Mouse (Mus musculus) ES-Bruce4 (cell line): ENCODE measurements at regions not wholly inside any gene's neighbourhood (a gene's known extent, or its start where the extent isn't known, plus 50 kb on each side); places are given as distances from the start of the nearest gene placed in this dataset.
"Not testable (repeated sequence)": the region's sequence is repeated elsewhere in the genome, so short reads cannot be mapped to it uniquely, and the experiment has no call there.

ENCODE experiments used
- H3K27ac ChIP-seq: 2 replicates; pipeline ENCODE4 v1.5.1; 2012; ENCODE audit warnings: low read length, inconsistent platforms; ENCODE audit not compliant: insufficient read depth
- H3K27me3 ChIP-seq: 2 replicates; pipeline ENCODE4 v1.6.1; 2012; ENCODE audit warnings: mild to moderate bottlenecking, low read length, inconsistent platforms; ENCODE audit not compliant: control insufficient read depth, poor library complexity, insufficient read depth, severe bottlenecking
- H3K36me3 ChIP-seq: 2 replicates; pipeline ENCODE4 v1.6.1; 2012; ENCODE audit warnings: inconsistent platforms, mild to moderate bottlenecking, low read length, moderate library complexity; ENCODE audit not compliant: control insufficient read depth, poor library complexity, insufficient read depth, severe bottlenecking
- H3K4me1 ChIP-seq: one replicate; pipeline ENCODE4 v1.8.1; 2011; ENCODE audit warnings: low read length; ENCODE audit not compliant: control insufficient read depth, insufficient read depth
- H3K4me3 ChIP-seq: 2 replicates; pipeline ENCODE4 v1.5.1; 2011; ENCODE audit warnings: low read depth, mild to moderate bottlenecking, low read length
- H3K9ac ChIP-seq: 2 replicates; pipeline ENCODE4 v1.6.1; 2012; ENCODE audit warnings: low read depth, mild to moderate bottlenecking, inconsistent platforms; ENCODE audit not compliant: poor library complexity, severe bottlenecking
- H3K9me3 ChIP-seq: replicated peaks from 2 replicates; pipeline ENCODE4 v1.6.1; 2012; ENCODE audit warnings: mild to moderate bottlenecking, low read length, inconsistent platforms; ENCODE audit not compliant: control insufficient read depth, poor library complexity, insufficient read depth, severe bottlenecking
- CTCF ChIP-seq: IDR thresholded peaks from one replicate; pipeline ENCODE4 v1.8.1; 2011; ENCODE audit warnings: low read depth, low read length
- EP300 ChIP-seq: IDR thresholded peaks from 2 replicates; pipeline ENCODE4 v1.6.1; 2011; ENCODE audit warnings: low read depth, low read length; ENCODE audit not compliant: insufficient read depth
- POLR2A ChIP-seq: IDR thresholded peaks from one replicate; pipeline ENCODE4 v1.8.1; 2011; ENCODE audit warnings: low read length; ENCODE audit not compliant: insufficient read depth

- TF ChIP-seq CTCF (no peak), EP300 (peak; percentile 80), POLR2A (no peak)
Measured at GRCm38 (mm10) chrX:118068532-118068931, 358.5 kb upstream of the Tgif2lx2 start.

GRCm38 (mm10) chrX:118112582-118112981 lies 314.4 kb upstream of the Tgif2lx2 start:
- no peak overlapping the region for H3K9ac ChIP-seq

More at GRCm38 (mm10) chrX:118068532-118068931, 358.5 kb upstream of the Tgif2lx2 start:
- Histone ChIP-seq H3K4me1 (no peaks in the 10 kb centered on the region), H3K27me3 (no peaks in the 10 kb centered on the region), H3K36me3 (no peaks in the 10 kb centered on the region), H3K9me3 (no peaks in the 10 kb centered on the region), H3K27ac (peak overlapping the region; percentile 72), H3K4me3 (no peak overlapping the region), H3K9ac (no peak overlapping the region)

GRCm38 (mm10) chrX:118117121-118117520 lies 309.9 kb upstream of the Tgif2lx2 start:
- not testable (repeated sequence) for H3K9me3 ChIP-seq, H3K4me3 ChIP-seq, H3K27me3 ChIP-seq, H3K4me1 ChIP-seq, H3K9ac ChIP-seq, H3K36me3 ChIP-seq, H3K27ac ChIP-seq

More at GRCm38 (mm10) chrX:118112582-118112981, 314.4 kb upstream of the Tgif2lx2 start:
- no peak overlapping the region for H3K4me3 ChIP-seq
- H3K36me3 ChIP-seq, result no peaks in the 10 kb centered on the region
- no peaks in the 10 kb centered on the region for H3K4me1 ChIP-seq
- H3K9me3 ChIP-seq, result no peaks in the 10 kb centered on the region
- TF ChIP-seq POLR2A, result no peak
- TF ChIP-seq EP300, result no peak
- no peak for TF ChIP-seq CTCF
- no peak overlapping the region for H3K27ac ChIP-seq
- no peaks in the 10 kb centered on the region for H3K27me3 ChIP-seq

- no peaks in the 10 kb centered on the region for H3K27me3 ChIP-seq
- H3K27ac ChIP-seq, result no peak overlapping the region
- H3K9me3 ChIP-seq, result no peaks in the 10 kb centered on the region
- no peaks in the 10 kb centered on the region for H3K36me3 ChIP-seq
- H3K4me3 ChIP-seq, result no peak overlapping the region
- no peaks in the 10 kb centered on the region for H3K4me1 ChIP-seq
- H3K9ac ChIP-seq, result no peak overlapping the region
- TF ChIP-seq POLR2A, result no peak
- TF ChIP-seq CTCF, result no peak
- no peak for TF ChIP-seq EP300
Measured at GRCm38 (mm10) chrX:118135236-118135635, 291.8 kb upstream of the Tgif2lx2 start.
